ENCODE assay signal across 26 mouse cellular contexts in the genomic region with DNA sequence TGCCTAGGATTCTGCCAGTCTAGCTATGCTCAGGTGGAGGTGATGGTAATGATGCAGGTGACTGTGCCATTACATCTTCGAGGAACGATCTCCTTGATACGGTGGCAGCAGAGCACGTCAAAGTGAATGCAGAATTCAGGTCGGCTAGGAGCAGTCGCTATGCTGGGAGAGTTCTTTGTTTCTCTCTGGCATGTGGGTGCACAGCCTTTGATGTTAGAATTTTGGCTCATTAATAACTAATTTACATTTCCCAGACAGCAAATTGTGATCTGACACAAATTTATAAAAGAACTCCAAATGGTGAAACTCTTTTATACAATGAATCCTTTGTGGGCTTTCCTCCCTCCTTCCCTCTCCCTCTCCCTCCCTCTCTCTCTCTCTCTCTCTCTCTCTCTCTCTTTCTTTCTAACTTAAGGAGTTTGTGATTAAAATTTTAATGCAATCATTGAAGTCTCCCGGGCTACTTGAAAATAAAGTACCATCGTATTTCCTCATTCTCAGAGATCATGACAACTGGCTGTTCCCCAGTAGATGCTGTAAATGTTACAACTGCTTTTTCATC.
A peak's percentile ranks its signal among the peaks of the same experiment; 100 is the strongest.
DNase-seq lines count a peak whose midpoint lies in the region; ATAC-seq and TF ChIP-seq lines count a peak whose summit lies in the region.
"Had no signal": no experiment of that assay in that cellular context is flagged by ENCODE, and none has a peak within 500 bp of the region (broad histone marks: within the 10 kb centered on the region; RNA-seq: fewer than 3 reads in every experiment).

No protein-coding gene starts in this region.

- no peak overlapping the region for H3K4me2 ChIP-seq in hindbrain, postnatal 0 days (ENCODE audit: low read depth, low read length)
- H3K4me2 ChIP-seq: embryonic facial prominence, embryonic 15.5 days; heart, embryonic 12.5 days; midbrain, embryonic 12.5 days; neural tube, embryonic 15.5 days had no signal

- peak; percentile 69 for ATAC-seq in hindbrain, postnatal 0 days
- no peak for ATAC-seq in megakaryocyte, adult 5-6 weeks (ENCODE audit: poor library complexity, severe bottlenecking)

- no peak overlapping the region for H3K27ac ChIP-seq in hindbrain, postnatal 0 days
- no peak overlapping the region for H3K27ac ChIP-seq in hindbrain, embryonic 10.5 days
- H3K27ac ChIP-seq in cortical plate, adult 2 months (ENCODE audit: insufficient read depth, low read length), result peak overlapping the region; percentile 58; the same call in 1 of the 2 replicates
- H3K27ac ChIP-seq: embryonic facial prominence, embryonic 15.5 days; kidney, postnatal 0 days; limb, embryonic 10.5 days; midbrain, embryonic 12.5 days; neural tube, embryonic 15.5 days; stomach, postnatal 0 days had no signal

- no peak for TF ChIP-seq CTCF in hindbrain, postnatal 0 days (IDR thresholded peaks at IDR 0.05; ENCODE audit: low read depth)
- TF ChIP-seq CTCF in cortical plate, adult 2 months (IDR thresholded peaks at IDR 0.05; ENCODE audit: extremely low read depth, insufficient read depth, low read length), result no peak

- no peaks in the 10 kb centered on the region for H3K27me3 ChIP-seq in hindbrain, postnatal 0 days (ENCODE audit: insufficient read depth, low read length)
- H3K27me3 ChIP-seq in hindbrain, embryonic 10.5 days (ENCODE audit: insufficient read depth, poor library complexity, severe bottlenecking), result no peaks in the 10 kb centered on the region
- peaks cover 62% of the 10 kb centered on the region for H3K27me3 ChIP-seq in megakaryocyte, embryonic 14.5 days (replicated peaks)
- H3K27me3 ChIP-seq: CH12.LX; embryonic facial prominence, embryonic 15.5 days; midbrain, embryonic 12.5 days; neural tube, embryonic 15.5 days had no signal

- no peak overlapping the region for H3K9ac ChIP-seq in hindbrain, postnatal 0 days (replicated peaks; ENCODE audit: low read length)
- H3K9ac ChIP-seq: embryonic facial prominence, embryonic 15.5 days; heart, embryonic 12.5 days; midbrain, embryonic 12.5 days; neural tube, embryonic 15.5 days had no signal

- H3K9me3 ChIP-seq in hindbrain, postnatal 0 days (ENCODE audit: low read length), result no peaks in the 10 kb centered on the region
- H3K9me3 ChIP-seq in hindbrain, embryonic 10.5 days, result no peaks in the 10 kb centered on the region
- H3K9me3 ChIP-seq in megakaryocyte, embryonic 14.5 days, result peaks cover 11% of the 10 kb centered on the region; the same call in 1 of the 2 replicates
- H3K9me3 ChIP-seq: embryonic facial prominence, embryonic 15.5 days; heart, embryonic 12.5 days; limb, embryonic 10.5 days; midbrain, embryonic 12.5 days; neural tube, embryonic 15.5 days had no signal

- 0 out of 2 replicates have a peak, but pooled peaks cover 4% of the 10 kb centered on the region for H3K4me1 ChIP-seq in hindbrain, postnatal 0 days (ENCODE audit: insufficient read depth, low read length)
- no peaks in the 10 kb centered on the region for H3K4me1 ChIP-seq in hindbrain, embryonic 10.5 days (replicated peaks)
- peaks cover 7% of the 10 kb centered on the region for H3K4me1 ChIP-seq in megakaryocyte, embryonic 14.5 days
- H3K4me1 ChIP-seq in cortical plate, adult 2 months (ENCODE audit: control insufficient read depth, insufficient read depth, low read length), result peaks cover 5% of the 10 kb centered on the region; the same call in 1 of the 2 replicates
- H3K4me1 ChIP-seq: embryonic facial prominence, embryonic 15.5 days; heart, embryonic 12.5 days; limb, embryonic 10.5 days; midbrain, embryonic 12.5 days had no signal

- H3K36me3 ChIP-seq in hindbrain, postnatal 0 days (ENCODE audit: insufficient read depth, low read length), result no peaks in the 10 kb centered on the region
- no peaks in the 10 kb centered on the region for H3K36me3 ChIP-seq in hindbrain, embryonic 10.5 days
- H3K36me3 ChIP-seq in megakaryocyte, embryonic 14.5 days (replicated peaks; ENCODE audit: low read length), result no peaks in the 10 kb centered on the region
- H3K36me3 ChIP-seq: embryonic facial prominence, embryonic 15.5 days; G1E; heart, embryonic 12.5 days; limb, embryonic 10.5 days; midbrain, embryonic 12.5 days; neural tube, embryonic 15.5 days had no signal

- DNase-seq in hindbrain, postnatal 0 days (ENCODE audit: low spot score), result no peak
- no peak for DNase-seq in hindbrain, embryonic 10.5 days (ENCODE audit: low spot score)
- peak; percentile 70 for DNase-seq in Muller cell, postnatal 12 days (ENCODE audit: inconsistent ontology term)
- DNase-seq in cerebellum, adult 9-11 months, result no peak
- DNase-seq in thymus, adult 18-20 months, result no peak
- DNase-seq: adrenal gland, adult 2 months; cerebellum, adult 2 months; gastrocnemius, postnatal 10 days; heart, adult 11 months; heart, postnatal 10 days; kidney, adult 2 months; liver; lung, postnatal 4 days; right cerebral cortex, postnatal 14 days had no signal

- no peak for TF ChIP-seq POLR2A in cortical plate, adult 2 months (IDR thresholded peaks at IDR 0.05; ENCODE audit: extremely low read depth, insufficient read depth, low read length)

- 36% methylated on average over 8 of the region's 8 CpGs for WGBS in hindbrain, postnatal 0 days
- 88% methylated on average over 8 of the region's 8 CpGs for WGBS in hindbrain, embryonic 10.5 days

- H3K4me3 ChIP-seq in hindbrain, postnatal 0 days (ENCODE audit: low read length), result no peak overlapping the region
- H3K4me3 ChIP-seq in hindbrain, embryonic 10.5 days, result no peak overlapping the region
- peak overlapping the region; percentile 6 for H3K4me3 ChIP-seq in megakaryocyte, embryonic 14.5 days (replicated peaks)
- H3K4me3 ChIP-seq in cortical plate, adult 2 months (ENCODE audit: insufficient read depth, low read length), result no peak overlapping the region
- H3K4me3 ChIP-seq: embryonic facial prominence, embryonic 15.5 days; heart, embryonic 12.5 days; limb, embryonic 10.5 days; midbrain, embryonic 12.5 days; neural tube, embryonic 15.5 days had no signal
